Mouse (Mus musculus): ENCODE data around the gene Ivd.

Gene Ivd

DNA sequence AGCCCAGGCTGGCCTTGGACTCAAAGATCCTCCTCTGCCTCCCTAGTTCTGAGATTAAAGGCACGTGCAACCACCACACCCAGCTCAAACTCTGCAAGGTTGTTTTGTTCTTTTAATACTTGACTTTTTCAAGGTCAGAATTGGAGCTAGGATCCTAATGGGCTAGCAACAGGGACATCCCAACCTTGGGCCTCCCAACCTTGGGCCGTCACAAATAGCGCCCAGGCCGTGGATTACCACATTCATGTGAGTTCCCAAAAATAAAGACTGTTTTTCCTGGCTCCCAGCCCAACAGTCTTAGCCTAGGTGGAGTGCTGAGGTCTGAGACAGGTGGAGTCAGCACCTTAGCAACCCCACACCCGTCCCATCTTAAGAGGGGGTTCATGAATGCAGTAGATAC, 20.2 kb downstream of the Ivd start:
- no peak for DNase-seq (ENCODE audit: low read depth, low spot score)

DNA sequence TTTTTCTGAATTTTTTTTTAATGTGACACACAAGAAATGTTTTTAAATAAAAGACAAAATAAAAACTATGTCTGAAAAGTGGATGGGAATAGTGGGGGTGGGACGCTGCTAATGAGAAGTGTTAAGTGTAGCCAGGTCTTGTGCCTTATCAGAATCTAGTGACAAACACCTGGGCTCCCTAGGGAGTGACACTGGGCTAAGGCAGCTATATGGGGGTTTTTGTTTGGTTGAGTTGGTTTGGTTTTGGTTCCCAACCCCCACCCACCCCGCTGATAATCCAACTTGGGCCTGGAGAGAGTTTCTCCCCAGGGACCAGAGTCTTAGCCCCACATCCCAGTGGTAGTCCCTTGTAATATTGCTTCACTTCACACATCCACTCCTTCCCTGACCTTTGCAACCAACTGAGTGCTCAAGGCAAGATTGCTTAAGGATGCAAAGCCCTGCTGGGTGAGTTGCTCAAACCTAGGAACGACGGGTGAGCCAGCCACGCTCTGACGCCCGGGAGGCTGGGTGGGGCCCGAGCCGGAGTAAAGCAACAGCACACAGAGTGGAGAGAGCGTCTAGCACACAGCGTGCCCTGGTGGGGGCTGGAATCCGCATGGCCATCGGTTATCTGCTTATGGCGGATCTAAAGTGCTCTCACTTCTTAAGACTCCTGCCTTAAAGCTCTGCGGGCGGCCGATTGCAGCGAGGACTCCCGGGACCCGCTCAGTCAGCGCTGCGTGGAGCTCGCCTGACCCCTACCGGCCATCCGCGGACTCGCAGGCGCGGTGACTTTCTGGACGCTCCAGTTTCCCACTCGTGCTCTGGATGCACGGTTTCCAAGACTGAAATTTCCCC, 21.3 kb downstream of the Ivd start:
- peak; percentile 80 for DNase-seq (ENCODE audit: low read depth, low spot score)

DNA sequence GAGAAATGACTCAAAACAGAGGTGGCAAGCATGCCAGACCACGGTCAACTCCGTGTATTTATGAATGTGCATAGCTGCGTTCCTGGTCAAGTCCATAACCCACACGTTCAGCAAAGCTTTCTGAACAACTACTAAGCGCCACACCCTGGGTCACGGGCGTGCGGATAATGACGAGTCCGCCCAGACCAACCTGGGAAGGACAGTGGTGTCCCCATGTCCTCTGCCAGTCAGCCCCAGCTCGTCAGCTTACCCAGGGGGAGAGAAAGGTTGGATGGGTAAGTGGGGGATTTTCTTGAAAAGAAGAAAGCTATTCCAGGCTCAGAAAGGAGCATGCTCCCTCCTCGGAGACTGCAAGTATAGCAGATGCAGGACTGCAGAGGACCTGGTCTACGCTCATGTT, 25.7 kb downstream of the Ivd start:
- DNase-seq (ENCODE audit: low read depth, low spot score): no peak

DNA sequence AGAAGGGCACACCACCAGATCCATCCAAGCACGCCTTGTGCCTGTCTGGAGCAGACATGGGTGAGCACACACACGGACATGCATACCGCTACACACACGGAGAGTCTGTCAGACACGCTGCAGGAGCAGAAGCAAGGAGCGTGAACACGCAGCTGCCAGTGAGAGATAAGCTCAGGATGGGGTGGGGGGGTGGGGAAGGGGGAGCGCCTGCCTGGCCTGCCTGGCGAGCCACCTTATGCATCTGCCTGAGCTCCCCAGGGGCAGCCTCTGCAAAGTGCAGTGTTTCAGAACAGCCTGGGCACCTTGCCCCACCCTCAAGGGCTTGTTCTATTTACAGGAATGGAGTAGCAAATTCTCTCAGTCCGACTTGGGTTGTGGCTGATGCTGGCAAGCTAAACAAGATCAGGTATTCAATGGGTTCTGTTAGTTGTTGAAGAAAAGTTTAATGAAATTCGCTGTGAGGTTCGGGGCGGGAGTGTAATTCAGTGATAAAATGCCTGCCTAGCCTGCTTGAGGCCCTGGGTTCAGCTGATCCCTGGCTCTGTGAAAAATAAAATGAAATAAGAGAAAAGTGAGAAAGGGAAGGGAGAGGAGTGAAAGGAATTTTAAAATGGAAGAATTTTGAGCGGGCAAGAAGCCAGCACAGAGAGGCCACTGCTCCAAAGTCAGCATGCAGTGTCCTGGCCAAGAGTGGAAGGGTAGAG, 26.2 kb downstream of the Ivd start:
- no peak for DNase-seq (ENCODE audit: low read depth, low spot score)

GRCm38 (mm10) chr2:118891173-118891572, 29.4 kb downstream of the Ivd start:
- DNase-seq (ENCODE audit: low read depth, low spot score): no peak

DNA sequence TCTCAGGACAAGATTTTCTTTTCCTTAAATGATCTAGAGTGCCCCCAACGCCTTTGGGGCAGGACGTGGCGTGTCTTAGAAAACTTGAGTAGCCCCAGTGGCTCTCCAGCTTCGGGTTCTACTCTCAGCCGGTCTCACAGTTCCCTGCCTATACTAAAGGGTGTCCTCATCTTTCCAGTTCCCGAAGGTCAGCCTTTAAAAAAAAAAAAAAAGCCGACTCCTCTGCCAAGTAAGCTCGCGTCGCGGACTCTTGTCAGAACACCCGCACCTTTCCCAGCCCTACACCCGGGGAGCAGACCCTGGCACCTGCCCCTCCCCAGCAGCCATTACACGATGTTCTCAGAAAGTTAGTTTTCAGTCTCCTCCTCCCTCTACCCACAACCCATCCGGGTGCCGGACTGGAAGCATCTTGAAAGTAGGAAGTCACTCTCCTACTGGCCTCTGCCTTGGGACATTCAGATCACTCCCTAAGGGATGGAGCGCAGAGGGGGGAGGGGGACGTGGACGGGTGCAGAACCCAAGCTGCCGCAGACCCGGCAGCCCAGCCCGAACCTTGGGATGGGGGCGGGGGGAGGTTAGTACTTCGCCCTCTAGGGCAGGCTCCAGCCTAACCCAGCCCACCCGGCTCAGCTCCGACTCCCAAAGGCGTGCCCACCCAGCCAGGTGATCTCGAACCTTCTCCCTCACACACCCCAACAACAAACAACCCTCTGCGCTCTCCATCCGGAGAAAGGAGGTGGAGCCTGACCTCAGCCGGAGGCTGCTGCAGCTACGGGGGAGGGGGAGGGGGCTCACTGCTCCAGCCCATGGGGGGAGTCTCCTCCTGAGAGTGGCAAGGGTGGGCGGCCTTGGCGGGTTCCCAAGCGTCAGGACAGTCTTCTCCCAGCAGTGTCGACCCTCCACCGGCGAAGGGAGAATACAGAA, 34.5 kb downstream of the Ivd start:
- DNase-seq (ENCODE audit: low read depth, low spot score): no peak

DNA sequence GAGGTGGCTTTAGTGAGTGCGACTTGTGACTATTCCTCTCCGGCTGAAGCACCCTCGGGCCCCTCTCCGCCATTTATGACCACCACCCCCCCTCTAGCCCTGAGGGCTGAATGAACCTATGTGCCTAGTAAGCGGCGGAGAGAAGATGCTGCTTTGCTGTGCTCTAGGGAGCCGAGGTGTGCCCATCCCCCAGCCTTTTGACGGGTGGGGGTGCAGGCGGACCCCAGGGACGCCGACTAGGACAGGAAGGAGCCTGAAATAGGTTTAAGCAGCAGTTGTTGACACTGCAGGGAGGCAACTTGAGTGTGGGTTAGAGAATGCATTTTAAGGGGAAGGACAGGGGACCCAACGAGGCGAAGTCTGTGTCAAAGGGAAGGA, 35.1 kb downstream of the Ivd start:
- DNase-seq (ENCODE audit: low read depth, low spot score): no peak

- no peak for DNase-seq (ENCODE audit: low read depth, low spot score)
Observed at GRCm38 (mm10) chr2:118897392-118897791, 35.6 kb downstream of the Ivd start.

- DNase-seq (ENCODE audit: low read depth, low spot score): no peak
Observed at GRCm38 (mm10) chr2:118897808-118898207, 36.1 kb downstream of the Ivd start.

GRCm38 (mm10) chr2:118898771-118899170, 37.0 kb downstream of the Ivd start:
- no peak for DNase-seq (ENCODE audit: low read depth, low spot score)

- DNase-seq (ENCODE audit: low read depth, low spot score): no peak
Observed at GRCm38 (mm10) chr2:118899306-118899705, 37.6 kb downstream of the Ivd start.

DNA sequence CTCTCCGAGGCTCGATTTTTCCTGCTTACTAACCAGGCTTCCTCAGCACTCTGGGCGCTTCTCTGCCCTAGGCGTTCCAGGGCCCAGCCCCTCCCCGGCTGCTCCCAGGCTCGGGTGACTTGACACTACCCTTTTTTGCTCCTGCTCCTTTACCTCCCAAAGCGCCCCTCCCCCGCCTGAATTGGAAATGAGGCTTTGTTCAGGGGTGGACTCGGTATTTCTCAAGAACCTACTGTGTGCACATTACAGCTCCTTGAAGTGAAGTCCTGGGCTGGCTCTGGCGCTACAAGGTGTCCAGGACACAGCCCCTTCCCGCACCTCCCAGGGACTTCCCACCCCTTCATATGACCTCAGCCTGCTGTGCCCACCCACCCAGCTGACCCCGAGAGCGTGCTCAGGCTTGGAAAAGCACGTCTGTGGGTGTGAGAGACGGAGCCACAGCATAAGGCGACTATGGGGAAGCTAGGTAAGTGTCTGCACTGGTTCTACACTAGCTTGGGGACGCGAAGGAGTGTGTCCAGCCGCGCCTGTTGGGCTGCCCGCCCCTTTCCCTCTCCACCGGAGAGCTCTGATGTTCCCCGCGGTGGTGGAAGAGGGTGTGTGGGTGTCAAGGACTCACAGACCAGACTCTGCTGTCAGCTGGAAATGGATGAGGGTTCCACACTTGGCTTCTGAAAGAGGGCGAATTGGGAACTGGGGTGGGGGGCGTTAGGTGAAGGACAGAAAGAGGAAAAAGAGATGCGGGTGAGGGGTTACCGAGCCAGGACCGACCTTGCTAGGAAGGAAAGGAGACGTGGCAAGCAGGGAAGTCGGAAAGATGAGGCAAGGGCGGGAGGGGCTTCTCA, 38.4 kb downstream of the Ivd start, which contains the start of gene Bahd1:
Gene Bahd1, plus strand, starts transcription at position 397 of the 845 bp plus-strand sequence.
- no peak for DNase-seq (ENCODE audit: low read depth, low spot score)

- no peak for DNase-seq (ENCODE audit: low read depth, low spot score)
Observed at GRCm38 (mm10) chr2:118900826-118901140, 39.0 kb downstream of the Ivd start.

DNA sequence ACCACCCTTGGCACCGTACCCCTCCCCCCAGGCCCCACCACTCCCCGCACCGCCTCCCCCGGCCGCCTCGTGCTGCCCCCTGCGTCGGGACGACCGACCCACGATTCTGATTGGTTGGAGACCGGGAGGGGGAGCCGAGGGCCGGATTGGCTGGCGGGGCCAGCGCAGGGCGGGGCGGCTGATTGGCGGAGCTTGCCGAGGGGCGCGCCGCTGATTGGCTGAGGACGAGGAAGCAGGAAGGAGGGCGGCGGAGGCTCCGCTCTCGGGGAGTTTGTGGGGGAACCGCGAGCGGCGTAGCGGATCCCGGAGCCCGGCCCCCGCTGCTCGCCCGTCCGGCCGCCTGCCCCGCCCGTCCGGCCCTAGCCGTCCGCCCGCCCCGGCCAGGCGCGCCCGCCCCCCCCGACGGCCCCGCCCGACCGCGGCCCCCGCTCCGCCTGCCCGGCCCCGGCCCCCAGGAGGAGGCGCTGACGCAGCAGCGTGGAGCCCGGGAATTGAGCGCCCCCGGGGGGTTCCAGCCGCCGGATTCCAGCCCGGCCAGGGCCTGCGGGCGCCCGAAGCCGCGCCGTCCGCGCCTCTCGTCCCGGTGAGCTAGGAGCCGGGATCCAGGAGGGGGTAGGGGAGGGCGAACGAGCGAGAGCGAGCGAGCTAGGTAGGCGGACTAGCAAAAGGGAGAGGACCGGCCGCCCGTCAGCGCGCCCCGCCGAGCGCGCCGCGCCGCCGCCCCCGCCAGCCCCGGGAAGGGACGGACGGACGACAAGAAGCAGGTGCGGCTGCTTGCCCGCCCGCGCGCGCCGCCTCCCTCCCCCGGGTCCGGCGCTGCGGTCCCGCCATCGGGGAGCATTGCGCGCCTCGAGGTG, 39.6 kb downstream of the Ivd start:
- DNase-seq (ENCODE audit: low read depth, low spot score): peak; percentile 87

GRCm38 (mm10) chr2:118902051-118903025, 40.6 kb downstream of the Ivd start:
- DNase-seq (ENCODE audit: low read depth, low spot score): no peak

DNA sequence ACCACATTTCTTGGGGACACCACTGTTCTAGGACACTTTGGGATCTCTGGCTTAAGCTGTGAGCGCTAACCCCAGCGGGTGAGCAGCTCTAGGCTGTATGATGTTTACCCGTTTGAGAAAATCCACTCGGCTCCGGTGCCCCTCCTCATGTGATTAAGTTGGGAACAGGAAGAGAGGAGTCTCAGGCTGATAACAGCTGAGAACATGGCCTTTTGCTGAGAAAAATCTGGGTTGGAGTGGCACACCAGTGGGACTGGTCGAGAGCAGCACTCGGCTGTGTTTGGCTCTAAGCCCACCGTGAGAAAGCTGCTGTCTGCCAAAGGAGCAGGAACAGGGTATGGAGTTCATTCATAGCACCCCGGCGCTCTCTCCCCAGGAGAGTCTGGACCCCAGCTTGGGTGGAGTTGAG, 41.6 kb downstream of the Ivd start:
- no peak for DNase-seq (ENCODE audit: low read depth, low spot score)

DNA sequence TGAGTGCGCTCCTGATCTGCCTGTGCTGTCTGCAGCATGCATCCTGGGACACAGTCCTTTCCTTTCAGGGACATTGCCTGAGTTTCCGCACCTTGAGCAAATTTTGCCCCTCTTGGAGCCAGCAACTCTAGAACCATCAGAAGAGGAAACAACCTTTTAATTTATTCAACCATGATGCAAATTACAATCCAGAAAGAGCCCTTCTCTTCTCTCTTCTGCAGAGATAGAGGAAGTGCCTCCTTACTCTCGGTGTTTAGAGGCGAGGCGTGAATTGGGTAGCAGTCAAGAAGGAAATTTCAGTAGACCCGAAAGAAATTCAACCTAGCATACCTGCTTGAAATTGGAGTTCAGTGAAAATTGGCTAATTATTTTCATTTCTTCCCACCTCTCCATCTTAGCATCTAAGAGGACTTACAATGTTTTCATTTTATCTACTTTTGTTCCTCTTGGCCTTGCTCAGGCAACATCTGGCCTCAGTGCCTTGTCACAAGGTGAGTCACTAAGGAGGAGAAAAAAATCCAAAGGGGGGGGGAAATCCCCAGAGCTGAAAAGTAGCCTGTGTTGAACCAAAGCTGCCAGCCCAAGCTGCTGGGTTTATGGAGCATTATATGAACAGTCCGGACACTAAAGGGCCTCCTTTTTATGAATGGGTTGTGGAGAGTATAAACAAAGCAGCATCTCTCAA, 43.8 kb downstream of the Ivd start:
- DNase-seq (ENCODE audit: low read depth, low spot score): no peak

DNA sequence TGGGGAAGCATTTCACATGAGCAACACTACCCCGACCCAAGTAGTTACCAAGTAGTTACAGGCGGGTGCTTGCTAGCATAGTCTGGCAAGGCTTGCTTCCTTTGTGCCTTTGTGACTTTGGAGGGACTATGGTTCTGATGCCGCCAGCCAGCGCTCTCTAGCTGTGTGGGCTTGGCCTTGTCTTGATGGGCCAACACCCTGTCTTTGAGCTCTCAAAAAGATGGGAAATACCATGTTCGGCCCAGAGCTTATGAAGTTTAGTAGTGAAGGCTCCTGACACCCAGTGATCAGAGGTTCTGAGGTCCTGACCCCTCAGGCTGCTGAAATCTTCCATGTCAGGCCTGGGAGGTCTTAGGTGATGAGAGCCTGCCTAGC, 44.4 kb downstream of the Ivd start:
- no peak for DNase-seq (ENCODE audit: low read depth, low spot score)

GRCm38 (mm10) chr2:118907781-118908180, 46.0 kb downstream of the Ivd start:
- no peak for DNase-seq (ENCODE audit: low read depth, low spot score)

All from retina, postnatal 7 days (tissue).